Mouse (Mus musculus) thymus, postnatal 10 days (tissue): ENCODE measurements around the gene Pkd1l1.

Source experiments
- DNase-seq, 2 experiments: peaks; one replicate each; pipeline ENCODE4 v3.0.0; 2021; ENCODE audit warnings: low spot score in 2 of 2

The Pkd1l1 gene

GRCm38 (mm10) chr11:8942446-8942845, 30.6 kb downstream of the Pkd1l1 start:
- no peak for DNase-seq

- DNase-seq, result no peak
Observed at GRCm38 (mm10) chr11:8936431-8937110, 36.5 kb downstream of the Pkd1l1 start.

- DNase-seq, result no peak
Observed at GRCm38 (mm10) chr11:8916081-8916671, 56.9 kb downstream of the Pkd1l1 start.

- DNase-seq, result no peak
Observed at GRCm38 (mm10) chr11:8882793-8883192, 90.3 kb downstream of the Pkd1l1 start.

GRCm38 (mm10) chr11:8881521-8881920, 91.5 kb downstream of the Pkd1l1 start:
- no peak for DNase-seq

- DNase-seq, result no peak
Observed at GRCm38 (mm10) chr11:8870115-8870514, 103.0 kb downstream of the Pkd1l1 start.

DNA sequence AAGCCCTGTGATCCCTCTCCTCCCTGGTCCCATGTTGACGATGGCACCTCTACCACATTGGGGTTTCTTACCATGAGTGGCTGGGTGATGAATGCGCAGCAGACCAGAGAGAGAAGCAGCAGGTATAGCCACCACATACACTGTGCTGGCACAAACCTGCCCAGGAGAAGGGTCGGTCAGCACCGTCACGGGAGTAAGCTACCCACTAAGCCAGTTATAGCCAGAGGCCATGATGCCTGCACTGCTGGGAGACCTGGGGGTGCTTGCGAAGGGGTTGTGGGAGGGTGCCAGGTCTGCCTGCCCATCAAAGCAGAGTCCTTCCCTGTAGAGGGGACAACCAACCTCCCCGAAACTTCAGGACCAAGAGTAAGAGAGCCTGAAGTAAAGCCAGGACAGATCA, 107.0 kb downstream of the Pkd1l1 start:
- DNase-seq, result no peak

GRCm38 (mm10) chr11:8863955-8864675, 109.0 kb downstream of the Pkd1l1 start:
- DNase-seq, result no peak

DNA sequence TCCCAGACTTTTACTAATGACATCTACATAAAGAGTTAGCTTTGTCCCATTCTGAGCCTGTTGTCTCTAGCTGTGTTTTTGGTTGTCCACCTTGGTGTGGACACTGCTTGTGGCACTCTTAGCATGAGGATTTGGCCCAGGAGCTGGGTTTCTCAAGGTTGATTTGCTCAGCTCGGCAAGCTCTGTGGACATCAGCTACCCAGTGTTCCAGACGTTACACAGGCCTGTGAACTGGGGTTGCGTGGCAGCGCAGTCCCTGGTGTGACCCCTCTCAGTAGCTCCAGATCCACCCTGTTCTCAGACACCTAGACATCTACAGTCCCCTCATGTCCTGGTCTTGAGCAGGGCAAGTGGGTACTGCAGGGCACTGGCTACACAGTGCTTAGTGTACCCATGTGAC, 110.6 kb downstream of the Pkd1l1 start:
- no peak for DNase-seq

DNA sequence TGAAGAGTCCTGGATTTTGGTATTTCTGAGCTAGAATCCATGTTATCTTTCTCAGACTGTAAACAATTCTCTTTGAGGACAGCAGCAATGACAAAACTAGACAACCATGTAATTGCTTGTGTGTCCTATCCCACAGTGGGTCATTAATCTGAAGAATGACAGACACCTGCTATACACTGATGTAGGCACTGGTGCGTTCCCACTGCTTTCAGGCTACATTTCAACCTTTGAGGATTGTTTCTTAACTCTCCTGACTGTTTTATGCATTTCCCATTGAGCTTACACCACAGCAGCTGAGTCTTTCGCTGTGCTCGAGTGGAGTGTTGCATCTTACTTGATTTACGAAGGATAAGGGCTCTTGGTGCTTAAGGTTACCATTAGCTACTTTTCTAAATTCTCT, 111.1 kb downstream of the Pkd1l1 start:
- no peak for DNase-seq

GRCm38 (mm10) chr11:8860878-8861277, 112.2 kb downstream of the Pkd1l1 start:
- DNase-seq, result peak in 1 of 2 experiments; percentile 48

- peak; percentile 40 to 83 for DNase-seq
Observed at GRCm38 (mm10) chr11:8859868-8860267, 113.2 kb downstream of the Pkd1l1 start.

DNA sequence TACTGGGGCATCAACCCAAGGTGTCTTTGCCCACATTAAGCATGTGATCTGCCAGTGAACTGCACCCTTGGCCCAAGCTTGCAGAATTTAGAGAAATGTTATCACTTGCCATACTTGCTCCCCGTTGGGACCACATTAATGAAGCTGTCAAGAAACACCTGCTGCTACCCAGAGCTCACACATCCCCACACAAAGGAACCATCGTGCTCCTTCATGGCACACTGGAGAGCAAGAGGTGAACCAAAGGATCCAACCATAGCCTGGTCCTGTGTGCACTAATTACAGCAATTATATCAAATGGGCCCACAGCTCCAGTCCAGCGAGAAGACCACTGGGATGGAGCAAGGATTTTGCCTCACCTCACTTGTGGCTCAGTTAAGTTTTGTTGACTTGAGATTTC, 114.0 kb downstream of the Pkd1l1 start:
- DNase-seq, result no peak

DNA sequence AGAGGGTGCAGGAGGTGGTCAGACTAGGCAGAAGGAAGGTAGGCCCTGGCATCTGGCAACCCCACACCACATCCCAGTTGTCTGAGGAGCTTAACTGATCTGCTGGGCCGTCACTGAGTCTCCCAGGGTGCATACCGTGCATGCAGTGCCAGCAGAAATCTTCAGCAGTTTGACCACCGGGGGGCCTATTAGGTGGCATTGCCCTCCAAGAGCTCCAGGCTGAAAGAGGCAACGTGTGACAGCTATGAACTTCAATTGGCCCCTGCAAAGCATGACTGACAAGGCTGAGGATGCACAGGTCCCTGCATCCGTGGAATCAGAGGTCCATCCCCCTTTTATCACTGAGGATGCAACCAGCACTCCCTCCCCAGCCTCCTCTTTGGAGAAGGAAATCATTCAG, 116.9 kb downstream of the Pkd1l1 start:
- DNase-seq, result peak in 1 of 2 experiments; percentile 38

DNA sequence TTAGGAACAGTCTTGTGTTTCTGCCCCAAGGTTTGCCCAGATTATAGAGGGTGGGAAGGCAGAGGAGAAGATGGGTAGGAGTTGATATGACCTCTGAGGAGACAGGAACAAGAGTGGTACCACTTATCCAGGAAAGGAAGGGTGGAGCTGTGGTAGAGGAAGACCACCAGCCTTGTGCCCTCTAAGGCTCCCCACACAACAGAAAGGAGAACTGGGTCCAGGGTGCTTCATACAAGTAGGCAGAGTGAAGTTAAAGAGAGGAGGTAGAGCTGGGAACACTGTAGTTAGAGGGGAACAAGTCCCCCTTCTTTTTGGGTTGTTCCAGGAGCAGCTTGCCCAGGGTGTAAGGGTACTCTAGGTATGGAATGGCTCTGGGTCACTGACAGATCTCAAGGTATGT, 125.0 kb downstream of the Pkd1l1 start:
- no peak for DNase-seq

DNA sequence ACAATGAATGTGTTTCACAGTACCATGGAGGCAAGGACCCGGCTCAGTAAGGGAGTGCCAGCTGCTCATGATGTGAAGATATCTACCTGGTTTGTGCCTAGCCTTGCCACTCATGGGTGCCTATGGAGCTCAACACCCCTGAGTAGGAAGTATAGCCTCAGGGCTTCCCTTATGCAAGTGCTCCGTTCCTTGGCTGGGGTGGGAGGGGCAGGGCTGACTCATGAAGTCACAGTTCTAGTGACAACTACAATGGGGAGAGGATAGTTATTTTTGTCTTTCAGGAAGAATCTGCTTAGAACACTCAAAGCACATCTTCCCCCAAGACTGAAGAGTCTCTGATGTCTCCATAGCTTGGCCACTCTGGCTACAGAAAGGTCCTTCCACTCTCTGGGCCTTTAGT, 125.4 kb downstream of the Pkd1l1 start:
- DNase-seq, result no peak

- DNase-seq, result no peak
Observed at GRCm38 (mm10) chr11:8836176-8836575, 136.9 kb downstream of the Pkd1l1 start.

DNA sequence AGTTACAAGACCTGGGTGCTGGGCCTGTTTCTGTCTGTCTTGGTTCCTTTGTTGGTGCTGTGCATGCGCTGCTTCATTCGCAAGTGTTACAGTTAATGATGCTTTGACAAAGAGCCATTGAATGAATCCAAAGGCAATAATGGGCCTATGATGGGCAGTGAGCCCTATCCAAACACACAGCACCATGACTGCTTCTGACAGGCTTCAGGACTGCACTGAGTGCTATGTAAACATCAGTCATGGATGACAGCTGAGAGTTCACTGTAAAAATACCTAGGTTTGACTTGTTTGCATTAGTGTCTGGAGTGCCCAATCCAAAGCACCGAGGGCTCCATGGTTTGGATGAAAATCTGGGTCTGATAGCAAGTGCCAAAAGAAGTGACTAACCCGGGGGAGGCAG, 138.9 kb downstream of the Pkd1l1 start:
- no peak for DNase-seq

DNA sequence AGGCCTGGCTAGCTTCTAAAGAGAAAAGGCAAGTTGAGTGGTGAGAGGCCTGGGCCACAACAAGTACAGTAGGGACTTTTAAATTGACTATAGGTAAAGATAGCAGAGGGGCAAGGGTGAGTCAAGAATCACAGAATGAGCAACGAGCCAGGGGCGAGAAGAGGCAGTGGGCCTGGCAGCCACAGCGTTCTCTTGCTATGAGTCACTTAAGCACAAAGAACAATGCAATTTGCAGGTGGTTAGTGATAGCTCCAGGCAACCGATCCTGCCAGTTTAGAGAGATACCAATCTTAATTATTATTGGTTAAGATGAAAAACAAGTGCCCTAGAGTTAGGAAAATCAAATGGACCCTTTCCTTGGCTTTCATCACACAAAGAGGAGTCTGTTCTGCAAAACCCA, 142.5 kb downstream of the Pkd1l1 start:
- DNase-seq, result no peak

DNA sequence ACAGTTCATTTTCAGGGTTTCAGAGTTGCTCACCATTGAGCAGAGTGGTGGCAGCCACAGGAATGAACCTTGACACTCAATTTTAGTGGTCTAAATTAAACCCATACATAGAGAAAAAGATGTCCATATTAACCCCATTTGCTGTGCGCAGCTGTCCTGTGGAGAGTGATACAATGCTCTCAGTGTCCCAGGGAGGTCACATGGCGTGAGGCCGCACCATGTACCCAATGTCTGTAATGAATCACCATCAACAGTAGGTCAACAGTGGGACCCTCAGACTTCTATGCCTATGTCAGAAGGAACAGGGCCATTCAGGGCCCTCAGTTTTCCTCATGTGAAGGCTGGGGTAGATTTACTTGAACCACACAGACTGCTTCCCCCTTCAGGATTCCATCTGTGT, 143.5 kb downstream of the Pkd1l1 start:
- no peak for DNase-seq

GRCm38 (mm10) chr11:8828836-8829526, 144.1 kb downstream of the Pkd1l1 start:
- DNase-seq, result no peak

DNA sequence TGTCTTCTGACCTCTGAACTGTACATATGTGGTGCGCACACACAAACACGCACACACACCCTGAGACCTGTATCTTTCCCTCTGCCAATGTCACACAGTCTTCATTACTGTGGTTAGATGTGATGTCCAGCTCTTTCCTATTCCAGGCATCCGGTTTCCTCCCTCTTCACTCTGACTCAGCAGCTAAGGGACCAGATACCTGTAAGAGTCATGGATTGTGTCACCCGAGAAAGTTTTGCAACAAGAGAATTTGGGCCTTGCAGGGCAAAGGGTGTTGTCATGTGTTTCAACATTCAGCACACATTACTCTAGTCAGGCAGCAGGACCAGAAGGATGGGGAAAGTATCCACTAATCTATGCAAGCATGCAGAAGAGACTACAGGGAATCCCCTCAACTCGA, 146.5 kb downstream of the Pkd1l1 start:
- DNase-seq, result no peak

- DNase-seq, result no peak
Observed at GRCm38 (mm10) chr11:8826046-8826445, 147.0 kb downstream of the Pkd1l1 start.
